Mouse (Mus musculus): ENCODE measurements at regions not wholly inside any gene's neighbourhood (a gene's known extent, or its start where the extent isn't known, plus 50 kb on each side); places are given as distances from the start of the nearest gene placed in this dataset.

GRCm38 (mm10) chr4:35417866-35418265 is 191.9 kb upstream of the C9orf72 start:
- no peak overlapping the region for H3K4me2 ChIP-seq (replicated peaks)
- H3K27me3 ChIP-seq = no peaks in the 10 kb centered on the region
- no peak for ATAC-seq (ENCODE audit: low FRiP score)
- no peaks in the 10 kb centered on the region for H3K36me3 ChIP-seq
- H3K27ac ChIP-seq = no peak overlapping the region
- H3K4me1 ChIP-seq = no peaks in the 10 kb centered on the region
- no peak overlapping the region for H3K9ac ChIP-seq
- 51% methylated on average over 3 of the region's 3 CpGs for WGBS
- H3K9me3 ChIP-seq (replicated peaks) = no peaks in the 10 kb centered on the region
- H3K4me3 ChIP-seq = no peak overlapping the region

DNA sequence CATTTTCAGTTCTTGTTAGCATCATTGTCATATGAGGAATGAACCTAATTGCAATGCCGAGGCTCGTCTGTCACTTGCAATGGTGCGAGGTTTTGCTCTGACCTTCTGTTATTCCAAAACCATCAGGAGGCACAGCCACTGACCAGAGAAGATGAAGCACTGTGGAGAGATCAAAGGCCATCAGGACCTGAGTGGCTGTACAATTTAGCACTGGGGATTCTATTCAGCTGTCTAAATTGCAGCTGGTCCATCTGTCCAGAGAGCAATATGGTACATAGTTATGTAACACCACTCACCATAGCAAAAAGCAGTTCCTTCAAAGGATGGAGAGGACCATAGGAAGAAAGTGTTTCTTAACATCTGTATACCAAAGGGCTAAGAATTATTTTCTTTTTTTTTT is 187.5 kb upstream of the C9orf72 start:
- no peak overlapping the region for H3K4me2 ChIP-seq (replicated peaks)
- no peak overlapping the region for H3K27ac ChIP-seq
- WGBS = 27% methylated on average over 3 of the region's 3 CpGs
- H3K9me3 ChIP-seq (replicated peaks) = no peaks in the 10 kb centered on the region
- ATAC-seq (ENCODE audit: low FRiP score) = no peak
- no peak overlapping the region for H3K9ac ChIP-seq
- H3K4me1 ChIP-seq = no peaks in the 10 kb centered on the region
- no peak overlapping the region for H3K4me3 ChIP-seq
- no peaks in the 10 kb centered on the region for H3K27me3 ChIP-seq
- no peaks in the 10 kb centered on the region for H3K36me3 ChIP-seq

DNA sequence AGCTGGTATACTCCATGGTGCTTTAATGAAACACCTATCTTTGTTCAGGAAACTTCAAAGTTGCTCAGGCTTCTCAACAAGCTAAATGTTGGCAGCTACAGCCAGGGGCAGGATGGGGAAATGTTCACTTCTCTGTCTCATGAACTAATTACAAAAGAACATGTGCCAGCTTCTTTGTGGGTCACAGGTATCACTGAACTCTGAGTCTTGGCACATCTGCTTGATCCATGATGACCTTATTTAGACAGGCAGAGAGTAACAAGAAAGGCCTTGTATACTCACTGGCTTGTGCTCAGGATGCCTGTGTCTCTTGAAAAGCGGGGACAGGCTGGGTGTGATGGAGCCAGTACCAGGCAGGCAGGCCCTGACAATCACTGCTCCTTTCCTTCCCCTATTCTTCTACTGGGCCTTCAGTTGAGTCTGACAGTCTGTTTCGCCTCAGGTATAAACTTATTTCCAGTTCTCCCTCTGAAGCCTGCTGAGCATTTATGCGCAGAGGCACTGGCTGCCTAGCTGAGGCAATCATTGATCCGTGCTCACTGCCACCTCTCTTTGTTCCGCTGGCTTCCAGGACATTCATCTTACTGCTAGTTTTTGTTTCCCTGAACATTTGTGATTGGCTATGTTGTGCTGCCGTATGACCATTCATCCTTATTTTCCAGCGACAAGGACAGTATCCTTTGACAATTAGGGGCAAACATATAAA is 179.5 kb upstream of the C9orf72 start:
- no peaks in the 10 kb centered on the region for H3K36me3 ChIP-seq
- H3K4me3 ChIP-seq = no peak overlapping the region
- H3K4me1 ChIP-seq = 0 out of 2 replicates have a peak, but pooled peaks cover 7% of the 10 kb centered on the region
- H3K27me3 ChIP-seq = no peaks in the 10 kb centered on the region
- H3K9ac ChIP-seq = no peak overlapping the region
- H3K9me3 ChIP-seq (replicated peaks) = no peaks in the 10 kb centered on the region
- no peak for ATAC-seq (ENCODE audit: low FRiP score)
- whole genome bisulfite sequencing = 54% methylated on average over 7 of the region's 7 CpGs
- 0 out of 2 replicates have a peak overlapping the region, but pooled peaks have one; percentile 1 for H3K27ac ChIP-seq
- H3K4me2 ChIP-seq (replicated peaks) = no peak overlapping the region

GRCm38 (mm10) chr4:35404068-35404467 is 178.1 kb upstream of the C9orf72 start:
- ATAC-seq (ENCODE audit: low FRiP score) = no peak
- Histone ChIP-seq H3K9ac (no peak overlapping the region), H3K27me3 (no peaks in the 10 kb centered on the region), H3K4me3 (no peak overlapping the region), H3K9me3 (replicated peaks) (no peaks in the 10 kb centered on the region), H3K4me1 (0 out of 2 replicates have a peak, but pooled peaks cover 7% of the 10 kb centered on the region), H3K36me3 (no peaks in the 10 kb centered on the region), H3K4me2 (replicated peaks) (no peak overlapping the region), H3K27ac (no peak overlapping the region)
- 86% methylated on average over 2 of the region's 2 CpGs for WGBS

DNA sequence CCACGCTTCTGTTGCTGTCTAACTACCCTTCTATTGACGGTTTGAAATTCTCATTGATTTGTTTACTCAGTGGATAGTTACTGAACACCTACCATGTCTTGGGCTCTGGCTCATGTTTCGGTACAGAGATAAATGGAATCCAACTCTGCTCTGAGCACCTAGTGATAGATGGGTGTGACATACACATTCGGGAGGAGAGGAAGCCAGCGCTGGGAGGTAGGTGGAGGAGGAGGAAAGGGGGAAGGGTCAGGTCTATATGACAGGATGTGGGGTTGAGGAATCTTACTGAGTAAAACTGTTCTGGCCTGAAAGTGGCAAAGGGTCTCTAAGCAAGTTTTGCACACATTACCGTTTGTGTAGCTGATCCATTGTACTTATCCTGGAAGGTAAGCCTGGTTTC is 177.6 kb upstream of the C9orf72 start:
- H3K4me1 ChIP-seq = 0 out of 2 replicates have a peak, but pooled peaks cover 7% of the 10 kb centered on the region
- no peaks in the 10 kb centered on the region for H3K36me3 ChIP-seq
- ATAC-seq (ENCODE audit: low FRiP score) = no peak
- no peaks in the 10 kb centered on the region for H3K9me3 ChIP-seq (replicated peaks)
- 81% methylated on average over 6 of the region's 6 CpGs for WGBS
- H3K9ac ChIP-seq = no peak overlapping the region
- no peak overlapping the region for H3K27ac ChIP-seq
- H3K27me3 ChIP-seq = no peaks in the 10 kb centered on the region
- H3K4me2 ChIP-seq (replicated peaks) = no peak overlapping the region
- no peak overlapping the region for H3K4me3 ChIP-seq

DNA sequence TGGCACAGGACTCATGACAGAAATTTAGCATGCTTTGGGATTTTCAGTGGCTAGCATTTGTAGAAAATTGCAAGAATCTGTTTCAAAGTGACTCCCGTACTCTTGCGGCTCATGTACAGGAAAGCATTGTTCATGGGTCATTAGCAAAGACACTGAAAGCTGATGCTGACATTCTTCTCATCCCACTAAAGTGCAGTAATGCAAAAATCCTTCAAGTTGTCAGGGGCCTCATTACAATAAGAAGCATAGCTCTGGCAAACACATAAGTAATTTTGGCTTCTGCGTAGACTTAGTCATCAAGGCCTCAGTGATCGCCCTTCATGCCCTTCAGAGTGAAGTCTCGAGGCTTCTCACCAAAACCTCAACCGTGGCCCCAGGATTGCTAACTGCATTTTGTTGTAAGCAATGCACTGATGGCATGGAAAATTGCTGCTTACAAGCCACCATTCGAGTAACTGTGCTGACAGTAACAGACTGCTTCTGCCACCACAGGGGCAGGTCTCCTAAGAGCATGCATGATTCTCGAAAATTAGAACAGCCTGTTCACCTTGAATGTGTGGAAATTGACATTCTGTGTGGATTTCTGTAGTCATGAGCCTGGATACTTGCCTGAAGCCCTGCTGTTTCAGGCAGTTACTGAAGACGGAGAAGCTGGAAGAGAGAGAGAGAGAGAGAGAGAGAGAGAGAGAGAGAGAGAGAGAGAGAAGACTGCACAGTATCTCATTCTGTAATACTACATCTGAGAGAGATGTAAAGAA is 176.6 kb upstream of the C9orf72 start:
- H3K9ac ChIP-seq = no peak overlapping the region
- no peaks in the 10 kb centered on the region for H3K36me3 ChIP-seq
- H3K4me1 ChIP-seq = 0 out of 2 replicates have a peak, but pooled peaks cover 7% of the 10 kb centered on the region
- no peak overlapping the region for H3K4me3 ChIP-seq
- ATAC-seq (ENCODE audit: low FRiP score) = no peak
- no peak overlapping the region for H3K4me2 ChIP-seq (replicated peaks)
- H3K9me3 ChIP-seq (replicated peaks) = no peaks in the 10 kb centered on the region
- peak overlapping the region; percentile 19; the same call in 1 of the 2 replicates for H3K27ac ChIP-seq
- 65% methylated on average over 9 of the region's 9 CpGs for WGBS
- no peaks in the 10 kb centered on the region for H3K27me3 ChIP-seq

DNA sequence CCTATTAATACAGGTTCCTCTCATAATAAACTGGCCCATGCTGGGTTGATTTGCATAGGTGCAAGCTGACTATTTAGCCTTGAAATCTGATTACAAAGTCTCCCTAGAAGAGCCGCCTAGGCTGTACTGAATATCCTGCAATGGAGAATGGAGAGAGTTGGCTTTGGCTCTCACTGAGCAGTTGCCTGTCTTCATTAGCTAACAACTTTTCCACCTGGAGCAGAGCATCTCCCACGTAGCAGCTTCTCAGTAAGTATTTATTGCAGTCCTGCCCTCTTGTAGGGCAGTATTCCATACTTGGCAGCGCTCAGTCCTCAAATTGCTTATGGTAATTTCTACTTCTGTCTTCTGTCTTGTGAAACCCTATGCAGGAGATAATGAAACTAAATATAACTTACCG is 175.8 kb upstream of the C9orf72 start:
- no peaks in the 10 kb centered on the region for H3K27me3 ChIP-seq
- no peak overlapping the region for H3K27ac ChIP-seq
- no peaks in the 10 kb centered on the region for H3K36me3 ChIP-seq
- H3K4me2 ChIP-seq (replicated peaks) = no peak overlapping the region
- H3K4me3 ChIP-seq = no peak overlapping the region
- H3K4me1 ChIP-seq = 0 out of 2 replicates have a peak, but pooled peaks cover 7% of the 10 kb centered on the region
- no peak overlapping the region for H3K9ac ChIP-seq
- no peak for ATAC-seq (ENCODE audit: low FRiP score)
- no peaks in the 10 kb centered on the region for H3K9me3 ChIP-seq (replicated peaks)
- 82% methylated on average over 4 of the region's 4 CpGs for WGBS

- no peak overlapping the region for H3K27ac ChIP-seq
- no peak for ATAC-seq (ENCODE audit: low FRiP score)
- H3K4me2 ChIP-seq (replicated peaks) = no peak overlapping the region
- no peaks in the 10 kb centered on the region for H3K36me3 ChIP-seq
- H3K9me3 ChIP-seq (replicated peaks) = no peaks in the 10 kb centered on the region
- H3K27me3 ChIP-seq = no peaks in the 10 kb centered on the region
- 85% methylated on average over 6 of the region's 6 CpGs for WGBS
- 0 out of 2 replicates have a peak, but pooled peaks cover 7% of the 10 kb centered on the region for H3K4me1 ChIP-seq
- H3K4me3 ChIP-seq = no peak overlapping the region
- H3K9ac ChIP-seq = no peak overlapping the region
These were observed 174.5 kb upstream of the C9orf72 start for GRCm38 (mm10) chr4:35400511-35400910.

DNA sequence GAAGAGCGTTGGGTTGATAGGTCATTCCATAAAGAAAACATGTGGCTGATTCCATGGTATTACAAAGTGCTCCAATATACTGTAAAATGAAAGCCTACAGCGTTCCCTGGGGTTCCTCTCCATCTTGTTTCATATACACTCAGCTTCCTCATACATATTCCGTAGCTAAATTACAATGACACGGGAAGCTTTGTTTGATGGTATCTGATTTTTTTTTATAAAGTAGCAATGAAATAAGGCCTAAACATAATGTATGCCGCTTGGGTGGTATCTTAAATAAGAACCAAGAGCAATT is 169.6 kb upstream of the C9orf72 start:
- H3K9ac ChIP-seq = no peak overlapping the region
- ATAC-seq (ENCODE audit: low FRiP score) = no peak
- no peaks in the 10 kb centered on the region for H3K36me3 ChIP-seq
- WGBS = 77% methylated on average over 5 of the region's 5 CpGs
- H3K4me2 ChIP-seq (replicated peaks) = no peak overlapping the region
- H3K9me3 ChIP-seq (replicated peaks) = no peaks in the 10 kb centered on the region
- no peaks in the 10 kb centered on the region for H3K27me3 ChIP-seq
- H3K27ac ChIP-seq = no peak overlapping the region
- no peak overlapping the region for H3K4me3 ChIP-seq
- H3K4me1 ChIP-seq = peaks cover 6% of the 10 kb centered on the region; the same call in 1 of the 2 replicates

GRCm38 (mm10) chr4:35394821-35395582 is 169.0 kb upstream of the C9orf72 start:
- WGBS = 52% methylated on average over 16 of the region's 16 CpGs
- peak overlapping the region; percentile 44; the same call in 1 of the 2 replicates for H3K27ac ChIP-seq
- no peak overlapping the region for H3K4me3 ChIP-seq
- peak; percentile 63 for ATAC-seq (ENCODE audit: low FRiP score)
- no peaks in the 10 kb centered on the region for H3K9me3 ChIP-seq (replicated peaks)
- H3K36me3 ChIP-seq = no peaks in the 10 kb centered on the region
- H3K4me2 ChIP-seq (replicated peaks) = no peak overlapping the region
- no peaks in the 10 kb centered on the region for H3K27me3 ChIP-seq
- no peak overlapping the region for H3K9ac ChIP-seq
- H3K4me1 ChIP-seq = peaks cover 6% of the 10 kb centered on the region; the same call in 1 of the 2 replicates

GRCm38 (mm10) chr4:35375791-35376190 is 149.8 kb upstream of the C9orf72 start:
- H3K9me3 ChIP-seq (replicated peaks) = no peaks in the 10 kb centered on the region
- 52% methylated on average over 4 of the region's 4 CpGs for WGBS
- 0 out of 2 replicates have a peak, but pooled peaks cover 5% of the 10 kb centered on the region for H3K4me1 ChIP-seq
- H3K4me3 ChIP-seq = no peak overlapping the region
- H3K4me2 ChIP-seq (replicated peaks) = no peak overlapping the region
- 0 out of 2 replicates have a peak, but pooled peaks have one; percentile 10 for ATAC-seq (ENCODE audit: low FRiP score)
- no peak overlapping the region for H3K27ac ChIP-seq
- no peaks in the 10 kb centered on the region for H3K36me3 ChIP-seq
- no peak overlapping the region for H3K9ac ChIP-seq
- H3K27me3 ChIP-seq = no peaks in the 10 kb centered on the region

- peak; percentile 18; the same call in 1 of the 2 replicates for ATAC-seq (ENCODE audit: low FRiP score)
- no peak overlapping the region for H3K27ac ChIP-seq
- no peaks in the 10 kb centered on the region for H3K27me3 ChIP-seq
- 55% methylated on average over 9 of the region's 9 CpGs for WGBS
- H3K4me2 ChIP-seq (replicated peaks) = peak overlapping the region; percentile 23; the same call in 1 of the 2 replicates
- no peak overlapping the region for H3K9ac ChIP-seq
- no peaks in the 10 kb centered on the region for H3K9me3 ChIP-seq (replicated peaks)
- no peaks in the 10 kb centered on the region for H3K36me3 ChIP-seq
- H3K4me3 ChIP-seq = no peak overlapping the region
- 0 out of 2 replicates have a peak, but pooled peaks cover 5% of the 10 kb centered on the region for H3K4me1 ChIP-seq
These were observed 147.4 kb upstream of the C9orf72 start for GRCm38 (mm10) chr4:35373213-35373860.

All from hindbrain, embryonic 12.5 days (tissue).